Mouse (Mus musculus) kidney, postnatal 36 days (tissue): ENCODE results near the gene Ndst4.

ENCODE experiments used
- DNase-seq, 2 experiments: peaks; one replicate each; pipeline ENCODE4 v3.0.0; 2021 to 2022; ENCODE audit warnings: mixed read lengths in 2 of 2

The Ndst4 gene

DNA sequence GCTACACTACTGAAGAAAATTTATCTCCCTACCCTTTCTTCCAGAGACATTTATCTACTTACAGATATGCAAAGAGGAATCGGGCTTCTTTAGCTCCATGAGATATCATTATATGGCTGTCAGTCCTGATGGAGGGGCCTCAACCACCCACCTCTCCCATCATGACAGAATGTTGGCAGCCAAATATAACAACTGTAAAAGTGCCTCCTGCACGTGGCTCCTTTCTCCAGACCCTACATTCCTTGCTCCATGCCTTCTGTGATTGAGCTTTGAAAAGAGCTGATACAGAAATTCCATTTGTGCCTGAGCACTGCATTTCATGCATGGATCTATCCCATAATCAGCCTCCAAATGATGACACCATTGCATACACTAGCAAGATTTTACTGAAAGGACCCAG is 331.1 kb downstream of the Ndst4 start:
- no peak for DNase-seq

- DNase-seq, result no peak
These were observed 340.7 kb downstream of the Ndst4 start for GRCm38 (mm10) chr3:125744468-125745141.

GRCm38 (mm10) chr3:125745142-125745496 is 341.2 kb downstream of the Ndst4 start:
- no peak for DNase-seq

DNA sequence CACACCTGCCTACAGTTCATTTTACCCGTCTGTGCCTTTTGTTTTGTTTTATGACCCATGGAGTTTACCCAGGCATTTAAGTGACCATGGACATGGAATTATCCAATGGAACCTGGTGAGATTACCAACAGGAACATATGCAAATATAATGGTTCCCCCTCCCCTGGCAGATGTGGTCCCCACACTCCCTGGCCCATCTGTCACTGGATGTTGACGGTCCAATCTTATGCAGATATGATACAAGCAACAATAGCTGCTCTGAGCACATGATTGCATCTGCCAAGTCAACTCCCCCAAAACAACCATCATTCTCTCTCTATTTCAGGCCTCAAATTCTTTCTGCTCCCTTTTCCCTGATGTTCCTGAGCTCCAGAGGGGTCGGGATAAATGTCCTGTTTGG is 342.5 kb downstream of the Ndst4 start:
- no peak for DNase-seq

GRCm38 (mm10) chr3:125756911-125757310 is 353.0 kb downstream of the Ndst4 start:
- no peak for DNase-seq

DNA sequence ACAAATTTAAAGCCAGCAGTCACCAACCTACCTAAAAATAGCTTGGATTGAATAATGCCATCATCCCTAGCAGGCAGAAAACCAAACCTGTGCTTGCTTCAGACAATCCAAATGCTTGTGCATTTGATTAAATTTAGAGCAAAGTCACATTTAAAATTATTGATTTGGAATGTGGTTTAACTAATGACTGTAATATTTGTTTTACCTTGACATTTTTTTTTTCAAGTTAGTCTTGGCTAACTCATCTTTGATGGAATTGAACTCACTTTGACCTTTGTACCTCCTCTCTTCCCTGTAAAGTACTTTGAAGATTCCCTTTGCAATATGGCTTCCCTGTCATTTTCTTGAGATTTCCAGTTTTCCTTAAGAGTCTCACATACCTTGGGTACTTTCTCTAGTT is 356.8 kb downstream of the Ndst4 start:
- no peak for DNase-seq
